Mouse (Mus musculus) MEL (cell line): ENCODE measurements at regions not wholly inside any gene's neighbourhood (a gene's known extent, or its start where the extent isn't known, plus 50 kb on each side); places are given as distances from the start of the nearest gene placed in this dataset.

Source experiments
- DNase-seq: peaks from one replicate; pipeline ENCODE4 v3.0.0; 2011; ENCODE audit warnings: low read depth, low spot score
- H3K27ac ChIP-seq: 2 replicates; pipeline ENCODE4 v1.5.1; 2012; ENCODE audit warnings: low read depth, mild to moderate bottlenecking, control low read depth, low read length, moderate library complexity; ENCODE audit not compliant: control insufficient read depth
- H3K27me3 ChIP-seq, 2 experiments: fragments of 150-350 bp in 1 of 2; sonication (generic) in 1 of 2; 2 replicates each; pipeline ENCODE4 v1.6.1; 2012; ENCODE audit warnings: low read length in 2 of 2, mild to moderate bottlenecking in 2 of 2, improper control_type of control experiment in 1 of 2, moderate library complexity in 1 of 2; ENCODE audit not compliant: insufficient read depth in 2 of 2, control insufficient read depth in 1 of 2
- H3K36me3 ChIP-seq, 2 experiments: 2 replicates each; pipeline ENCODE4 v1.6.1; 2012 to 2014; ENCODE audit warnings: low read length in 2 of 2, improper control_type of control experiment in 1 of 2, inconsistent platforms in 1 of 2, mild to moderate bottlenecking in 1 of 2; ENCODE audit not compliant: insufficient read depth in 2 of 2, control insufficient read depth in 1 of 2
- H3K4me1 ChIP-seq, 2 experiments: fragments of 150-350 bp in 1 of 2; sonication (generic) in 1 of 2; 2 replicates each; pipeline ENCODE4 v1.6.1; 2012; ENCODE audit warnings: low read length in 2 of 2, improper control_type of control experiment in 1 of 2, mild to moderate bottlenecking in 1 of 2; ENCODE audit not compliant: insufficient read depth in 2 of 2, control insufficient read depth in 1 of 2
- H3K4me3 ChIP-seq, 2 experiments: fragments of 150-350 bp in 1 of 2; sonication (generic) in 1 of 2; 2 replicates each; pipeline ENCODE4 v1.5.1; 2012; ENCODE audit warnings: low read depth in 2 of 2, low read length in 2 of 2, mild to moderate bottlenecking in 2 of 2, moderate library complexity in 2 of 2, control low read depth in 1 of 2, improper control_type of control experiment in 1 of 2; ENCODE audit not compliant: control insufficient read depth in 1 of 2, insufficient read depth in 1 of 2
- H3K79me2 ChIP-seq: 2 replicates; pipeline ENCODE4 v1.6.1; 2012; ENCODE audit warnings: mild to moderate bottlenecking, low read length, moderate library complexity; ENCODE audit not compliant: control insufficient read depth, poor library complexity, insufficient read depth
- H3K9ac ChIP-seq: 2 replicates; pipeline ENCODE4 v1.6.1; 2012; ENCODE audit warnings: low read depth, mild to moderate bottlenecking, control low read depth, low read length, moderate library complexity; ENCODE audit not compliant: control insufficient read depth, poor library complexity, severe bottlenecking
- H3K9me3 ChIP-seq: fragments of 150-350 bp; sonication (generic); replicated peaks from 2 replicates; pipeline ENCODE4 v1.6.1; 2012; ENCODE audit warnings: mild to moderate bottlenecking, low read length, improper control_type of control experiment, moderate library complexity; ENCODE audit not compliant: insufficient read depth
- BHLHE40 ChIP-seq: IDR thresholded peaks from 2 replicates; pipeline ENCODE4 v1.6.1; 2012; ENCODE audit warnings: low read depth, mild to moderate bottlenecking, inconsistent platforms, low read length, improper control_type of control experiment, borderline replicate concordance
- CHD1 ChIP-seq: IDR thresholded peaks from 2 replicates; pipeline ENCODE4 v1.6.1; 2012; ENCODE audit warnings: low read depth, mild to moderate bottlenecking, inconsistent platforms, low read length, improper control_type of control experiment
- E2F4 ChIP-seq: IDR thresholded peaks from 2 replicates; pipeline ENCODE4 v1.6.1; 2011; ENCODE audit warnings: low read depth, low read length, improper control_type of control experiment, borderline replicate concordance
- ELF1 ChIP-seq: IDR thresholded peaks from 2 replicates; pipeline ENCODE4 v1.6.1; 2014; ENCODE audit warnings: low read depth, mild to moderate bottlenecking, inconsistent platforms, low read length, improper control_type of control experiment, moderate library complexity
- ETS1 ChIP-seq: IDR thresholded peaks from 2 replicates; pipeline ENCODE4 v1.6.1; 2012; ENCODE audit warnings: low read depth, mild to moderate bottlenecking, inconsistent platforms, low read length, improper control_type of control experiment, moderate library complexity
- GABPA ChIP-seq: IDR thresholded peaks from 2 replicates; pipeline ENCODE4 v1.6.1; 2012; ENCODE audit warnings: low read depth, mild to moderate bottlenecking, inconsistent platforms, low read length, improper control_type of control experiment, moderate library complexity
- GATA1 ChIP-seq: IDR thresholded peaks from 2 replicates; pipeline ENCODE4 v1.6.1; 2011; ENCODE audit warnings: low read depth, low read length, improper control_type of control experiment
- JUND ChIP-seq: IDR thresholded peaks from 2 replicates; pipeline ENCODE4 v1.6.1; 2011; ENCODE audit warnings: low read depth, mild to moderate bottlenecking, improper control_type of control experiment, low read length
- MEF2A ChIP-seq: IDR thresholded peaks from 2 replicates; pipeline ENCODE4 v1.6.1; 2014; ENCODE audit warnings: low read depth, mild to moderate bottlenecking, inconsistent platforms, low read length, improper control_type of control experiment; ENCODE audit not compliant: poor library complexity, insufficient replicate concordance, severe bottlenecking; ENCODE audit errors: extremely low read depth
- MYC ChIP-seq: IDR thresholded peaks from 2 replicates; pipeline ENCODE4 v1.6.1; 2011; ENCODE audit warnings: low read depth, mild to moderate bottlenecking, low read length, improper control_type of control experiment, moderate library complexity
- NELFE ChIP-seq: IDR thresholded peaks from 2 replicates; pipeline ENCODE4 v1.6.1; 2011; ENCODE audit warnings: low read depth, low read length, improper control_type of control experiment
- POLR2A ChIP-seq, 2 experiments: IDR thresholded peaks; 2 replicates each; pipeline ENCODE4 v1.6.1; 2011 to 2012; ENCODE audit warnings: low read length in 2 of 2, mild to moderate bottlenecking in 2 of 2, control low read depth in 1 of 2, improper control_type of control experiment in 1 of 2, low read depth in 1 of 2, moderate library complexity in 1 of 2; ENCODE audit not compliant: control insufficient read depth in 1 of 2, insufficient read depth in 1 of 2, poor library complexity in 1 of 2
- POLR2AphosphoS5 ChIP-seq: IDR thresholded peaks from 2 replicates; pipeline ENCODE4 v1.6.1; 2012; ENCODE audit warnings: low read depth, borderline replicate concordance, mild to moderate bottlenecking, inconsistent platforms, low read length, moderate library complexity, mixed read lengths
- RCOR1 ChIP-seq: IDR thresholded peaks from 2 replicates; pipeline ENCODE4 v1.6.1; 2012; ENCODE audit warnings: low read depth, mild to moderate bottlenecking, inconsistent platforms, low read length, improper control_type of control experiment
- SIN3A ChIP-seq: IDR thresholded peaks from 2 replicates; pipeline ENCODE4 v1.6.1; 2012; ENCODE audit warnings: low read length, improper control_type of control experiment, inconsistent platforms
- SMC3 ChIP-seq: IDR thresholded peaks from 2 replicates; pipeline ENCODE4 v1.6.1; 2011; ENCODE audit warnings: low read depth, low read length, improper control_type of control experiment
- TAL1 ChIP-seq: IDR thresholded peaks from 2 replicates; pipeline ENCODE4 v1.6.1; 2012; ENCODE audit warnings: mild to moderate bottlenecking, inconsistent platforms, low read length, moderate library complexity, mixed read lengths
- TBP ChIP-seq: IDR thresholded peaks from 2 replicates; pipeline ENCODE4 v1.8.0; 2011; ENCODE audit warnings: low read depth, low read length, improper control_type of control experiment
- USF1 ChIP-seq: IDR thresholded peaks from 2 replicates; pipeline ENCODE4 v1.6.1; 2014; ENCODE audit warnings: low read depth, mild to moderate bottlenecking, inconsistent platforms, low read length, improper control_type of control experiment, moderate library complexity
- USF2 ChIP-seq, 2 experiments: IDR thresholded peaks; 2 replicates each; pipeline ENCODE4 v1.6.1; 2011 to 2012; ENCODE audit warnings: improper control_type of control experiment in 2 of 2, low read length in 2 of 2, borderline replicate concordance in 1 of 2, inconsistent platforms in 1 of 2, low read depth in 1 of 2, mild to moderate bottlenecking in 1 of 2; ENCODE audit not compliant: insufficient read depth in 1 of 2
- ZNF384 ChIP-seq: IDR thresholded peaks from 2 replicates; pipeline ENCODE4 v1.6.1; 2012; ENCODE audit warnings: low read depth, mild to moderate bottlenecking, inconsistent platforms, low read length, improper control_type of control experiment

- no peak for TF ChIP-seq NELFE
- no peak; the same call in 1 of the 2 replicates for TF ChIP-seq GABPA
- TF ChIP-seq TBP = no peak
- TF ChIP-seq USF1 = peak; percentile 56; the same call in 1 of the 2 replicates
- TF ChIP-seq RCOR1 = peak; percentile 88
- TF ChIP-seq SMC3 = peak; percentile 23; the same call in 1 of the 2 replicates
- peak; percentile 80; the same call in 1 of the 2 replicates for TF ChIP-seq MYC
- TF ChIP-seq, all 39 proteins: peak for 23
These were observed 731.0 kb downstream of the Cdh10 start (continued) for GRCm38 (mm10) chr15:19549757-19550156.

- Histone ChIP-seq H3K27ac (no peak overlapping the region), H3K27me3 (no peaks in the 10 kb centered on the region), H3K9me3 (no peaks in the 10 kb centered on the region), H3K79me2 (no peaks in the 10 kb centered on the region), H3K36me3 (no peaks in the 10 kb centered on the region), H3K4me3 (no peak overlapping the region), H3K4me1 (no peaks in the 10 kb centered on the region), H3K9ac (no peak overlapping the region)
- TF ChIP-seq MEF2A = no peak
- no peak for DNase-seq
These were observed 766.0 kb downstream of the Cdh10 start for GRCm38 (mm10) chr15:19584769-19585168.

GRCm38 (mm10) chr15:19585281-19585680 is 766.5 kb downstream of the Cdh10 start:
- H3K4me3 ChIP-seq = no peak overlapping the region
- TF ChIP-seq BHLHE40 (no peak), ETS1 (no peak), ELF1 (no peak), POLR2A (IDR thresholded peaks at IDR 0.05; ENCODE audit: control insufficient read depth in 1 of 2, insufficient read depth in 1 of 2, low read depth in 1 of 2, low read length in 2 of 2, poor library complexity in 1 of 2) (no peak), ZNF384 (no peak), TAL1 (no peak), SIN3A (no peak), USF1 (no peak), NELFE (no peak), JUND (no peak), POLR2AphosphoS5 (no peak), E2F4 (no peak), USF2 (IDR thresholded peaks at IDR 0.05; ENCODE audit: borderline replicate concordance in 1 of 2, insufficient read depth in 1 of 2, low read depth in 1 of 2, low read length in 2 of 2) (no peak), MYC (no peak), CHD1 (no peak), GATA1 (no peak)
- no peak for DNase-seq

More at GRCm38 (mm10) chr15:19585281-19585680, 766.5 kb downstream of the Cdh10 start:
- no peaks in the 10 kb centered on the region for H3K27me3 ChIP-seq
- no peak overlapping the region for H3K9ac ChIP-seq
- H3K9me3 ChIP-seq = no peaks in the 10 kb centered on the region
- no peaks in the 10 kb centered on the region for H3K79me2 ChIP-seq
- H3K27ac ChIP-seq = no peak overlapping the region
- H3K36me3 ChIP-seq = no peaks in the 10 kb centered on the region
- H3K4me1 ChIP-seq = no peaks in the 10 kb centered on the region
